Mouse (Mus musculus) hindlimb bud, embryonic 11.5 days (tissue): ENCODE measurements at regions not wholly inside any gene's neighbourhood (a gene's known extent, or its start where the extent isn't known, plus 50 kb on each side); places are given as distances from the start of the nearest gene placed in this dataset.

Source experiments
- DNase-seq: peaks from one replicate; pipeline ENCODE4 v3.0.0-alpha.2; 2012; ENCODE audit warnings: low read depth, low spot score; ENCODE audit errors: extremely low spot score

- DNase-seq, result no peak
Measured at GRCm38 (mm10) chr13:51899319-51900042, 53.0 kb downstream of the Gadd45g start.

GRCm38 (mm10) chr13:51900043-51900440 is 53.6 kb downstream of the Gadd45g start:
- DNase-seq, result no peak

DNA sequence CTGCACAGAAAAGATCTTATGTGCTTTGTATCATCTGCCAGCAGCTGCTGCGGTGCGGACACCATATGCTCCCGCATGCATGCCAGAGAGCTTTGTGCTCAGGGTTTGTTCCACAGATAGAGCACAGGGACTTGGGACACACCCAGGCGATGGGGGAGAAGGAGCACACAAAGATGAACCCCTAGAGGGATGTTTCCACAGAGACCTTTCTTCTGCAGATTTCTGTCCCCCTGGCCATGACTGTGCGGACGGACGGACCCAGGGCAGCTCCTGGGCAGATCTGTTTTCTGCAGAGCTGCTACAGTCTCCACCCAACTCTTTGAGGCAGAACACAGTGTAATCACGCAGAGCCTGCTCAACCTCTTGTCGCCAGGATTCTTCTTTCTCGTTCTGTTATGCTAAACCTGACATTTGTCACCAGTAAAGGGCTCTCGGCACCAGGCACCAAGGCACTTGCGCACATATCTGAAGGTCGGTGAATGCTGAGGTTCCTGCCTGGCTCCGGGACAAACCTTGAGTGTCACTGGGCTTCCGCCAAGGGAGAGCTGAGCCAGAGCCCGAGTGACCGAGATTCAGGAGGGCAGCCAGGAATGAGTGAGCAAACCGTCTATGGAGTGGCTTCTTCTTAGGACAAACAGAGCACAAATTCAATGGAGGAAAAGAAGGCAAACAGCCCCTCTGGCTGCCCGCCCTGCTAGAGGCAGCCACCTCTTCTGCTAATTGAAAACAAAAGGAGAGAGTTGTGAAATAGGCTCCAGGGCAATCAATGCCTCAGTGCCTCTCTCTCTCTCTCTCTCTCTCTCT is 56.2 kb downstream of the Gadd45g start:
- DNase-seq, result no peak

GRCm38 (mm10) chr13:51903324-51903939 is 57.0 kb downstream of the Gadd45g start:
- DNase-seq, result no peak

- no peak for DNase-seq
Measured at GRCm38 (mm10) chr13:51905270-51905669, 58.8 kb downstream of the Gadd45g start.

DNA sequence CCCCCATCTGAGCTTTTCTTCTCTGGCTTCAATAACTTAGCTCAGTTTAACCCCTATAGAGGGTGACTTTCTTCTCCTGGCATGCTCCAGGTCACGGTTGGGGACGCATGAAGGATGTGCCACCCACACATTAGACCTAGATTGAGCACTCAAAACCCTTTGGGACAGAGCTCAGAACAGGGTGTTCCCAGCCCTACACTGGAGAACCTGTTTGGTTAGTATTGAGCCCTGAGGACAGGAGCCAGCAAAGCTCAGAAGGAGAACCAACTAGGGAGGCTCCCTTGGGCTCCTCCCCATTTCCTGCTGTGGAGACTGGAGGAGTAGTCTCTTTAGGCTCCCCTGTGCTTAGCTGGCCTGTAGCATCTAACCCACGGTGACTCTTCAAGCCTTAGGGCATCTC is 59.6 kb downstream of the Gadd45g start:
- no peak for DNase-seq

DNA sequence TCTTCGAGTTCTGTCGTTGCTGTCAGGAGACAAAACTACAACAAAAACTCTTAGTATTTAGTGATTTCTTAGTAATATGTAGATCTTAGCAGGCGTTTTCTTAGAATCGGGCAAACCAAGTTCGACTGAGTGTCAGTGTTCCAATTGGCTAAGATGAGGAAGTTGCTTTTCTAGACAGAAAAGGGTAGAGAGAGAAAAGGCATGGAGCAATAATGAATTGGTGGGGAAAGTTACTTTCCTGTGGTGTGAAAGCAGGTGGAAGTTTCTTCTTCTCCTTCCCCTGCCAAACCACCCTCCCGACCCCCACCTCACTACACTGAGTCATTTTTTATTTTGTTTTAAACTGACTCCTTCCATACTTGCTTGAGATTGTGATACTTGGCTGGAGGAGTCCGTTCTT is 62.0 kb downstream of the Gadd45g start:
- no peak for DNase-seq

GRCm38 (mm10) chr13:51911296-51911998 is 65.0 kb downstream of the Gadd45g start:
- no peak for DNase-seq

- DNase-seq, result no peak
Measured at GRCm38 (mm10) chr13:51912477-51912876, 66.0 kb downstream of the Gadd45g start.

GRCm38 (mm10) chr13:51912994-51913393 is 66.5 kb downstream of the Gadd45g start:
- DNase-seq, result no peak

DNA sequence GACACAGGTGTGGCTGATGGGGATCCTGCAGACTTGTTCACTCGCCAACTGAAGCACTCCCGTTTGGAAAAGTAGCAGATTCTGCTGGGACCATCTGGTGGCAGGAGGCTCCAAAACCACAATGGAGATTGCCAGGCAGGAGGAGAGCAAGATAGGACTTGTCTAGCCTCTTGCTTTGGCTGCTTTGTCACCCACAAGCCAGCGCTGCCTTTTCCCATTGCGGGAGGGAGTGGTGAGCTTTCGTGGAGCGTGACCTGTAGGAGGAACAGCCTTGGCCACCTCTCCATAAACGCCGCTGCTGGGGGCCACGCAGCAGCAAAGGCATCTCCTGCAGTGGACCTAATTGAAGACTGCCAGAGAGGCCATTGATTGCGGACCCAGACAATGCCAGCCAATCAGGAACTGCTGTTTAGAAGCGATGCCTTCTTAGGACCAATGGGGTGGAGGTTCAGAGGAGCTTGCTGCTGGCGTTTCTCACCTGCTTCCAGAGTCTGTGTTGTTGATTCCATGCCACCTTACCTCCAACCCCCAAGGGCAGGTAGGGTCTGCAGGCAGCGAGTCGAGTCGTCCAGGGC is 70.3 kb downstream of the Gadd45g start:
- DNase-seq, result no peak

- no peak for DNase-seq
Measured at GRCm38 (mm10) chr13:51917658-51918057, 71.2 kb downstream of the Gadd45g start.

DNA sequence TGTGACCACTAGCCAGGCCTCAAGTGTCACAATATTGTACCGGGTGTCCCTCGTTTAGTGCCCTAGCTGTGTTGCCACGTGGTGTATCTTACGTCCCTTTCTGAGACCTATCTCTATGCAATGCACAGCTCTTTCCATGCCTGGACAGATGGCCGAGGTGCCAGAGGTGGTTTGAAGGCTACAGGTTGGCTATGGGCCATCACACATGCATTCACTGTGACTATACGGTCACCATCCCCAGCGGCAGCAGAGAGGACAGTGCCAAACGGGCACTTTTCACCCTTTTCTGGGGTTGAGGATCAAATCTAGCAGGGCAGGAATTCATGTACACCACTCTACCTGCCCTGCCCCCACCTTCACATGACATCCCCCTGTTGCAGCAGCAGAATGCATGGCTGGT is 71.6 kb downstream of the Gadd45g start:
- DNase-seq, result no peak

GRCm38 (mm10) chr13:51918781-51919170 is 72.3 kb downstream of the Gadd45g start:
- no peak for DNase-seq

GRCm38 (mm10) chr13:51919171-51919793 is 72.8 kb downstream of the Gadd45g start:
- DNase-seq, result no peak

GRCm38 (mm10) chr13:51919937-51920336 is 73.5 kb downstream of the Gadd45g start:
- no peak for DNase-seq

GRCm38 (mm10) chr13:51920511-51921351 is 74.3 kb downstream of the Gadd45g start:
- no peak for DNase-seq

DNA sequence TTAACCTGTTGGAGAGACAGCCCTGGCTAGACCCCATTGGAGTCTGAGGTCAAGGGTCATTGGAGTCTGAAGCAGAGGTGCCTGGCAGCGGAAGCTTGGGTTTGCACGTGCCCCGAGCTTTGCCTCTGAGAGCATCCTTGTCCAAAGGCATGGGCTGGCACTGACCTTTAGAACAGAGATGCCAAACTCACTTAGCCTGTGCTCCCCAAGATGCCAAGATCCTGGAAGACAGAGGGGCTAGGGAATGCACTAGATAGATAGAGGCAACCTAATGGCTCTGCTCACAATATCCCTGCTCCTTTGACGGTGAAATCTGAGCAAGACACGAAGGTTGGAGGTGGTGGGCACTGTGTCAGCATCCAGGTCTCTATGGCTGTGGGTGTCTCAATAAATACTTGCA is 75.1 kb downstream of the Gadd45g start:
- DNase-seq, result no peak

- no peak for DNase-seq
Measured at GRCm38 (mm10) chr13:51926764-51927163, 80.3 kb downstream of the Gadd45g start.

DNA sequence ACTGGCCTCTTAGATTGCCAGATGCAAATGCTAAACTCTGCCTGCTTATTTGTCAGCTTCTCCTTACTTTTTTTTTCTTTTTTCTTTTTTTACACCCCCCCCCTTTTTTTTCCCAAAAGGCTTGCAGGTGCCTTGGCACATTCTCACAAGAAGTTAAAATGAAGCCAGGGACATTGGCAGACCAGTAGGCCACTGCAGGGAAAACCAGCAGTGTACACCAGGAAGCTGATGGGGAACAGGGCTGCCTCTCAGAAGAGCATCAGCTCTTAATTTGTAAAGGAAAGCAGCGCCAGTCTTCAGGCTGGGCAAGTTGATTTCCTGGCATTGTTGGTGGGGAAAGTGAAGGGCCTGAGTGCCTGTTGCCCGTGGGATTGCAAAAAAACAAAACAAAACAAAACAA is 83.3 kb downstream of the Gadd45g start:
- DNase-seq, result no peak
